ENCODE assay signal across 9 mouse cellular contexts in the genomic region with DNA sequence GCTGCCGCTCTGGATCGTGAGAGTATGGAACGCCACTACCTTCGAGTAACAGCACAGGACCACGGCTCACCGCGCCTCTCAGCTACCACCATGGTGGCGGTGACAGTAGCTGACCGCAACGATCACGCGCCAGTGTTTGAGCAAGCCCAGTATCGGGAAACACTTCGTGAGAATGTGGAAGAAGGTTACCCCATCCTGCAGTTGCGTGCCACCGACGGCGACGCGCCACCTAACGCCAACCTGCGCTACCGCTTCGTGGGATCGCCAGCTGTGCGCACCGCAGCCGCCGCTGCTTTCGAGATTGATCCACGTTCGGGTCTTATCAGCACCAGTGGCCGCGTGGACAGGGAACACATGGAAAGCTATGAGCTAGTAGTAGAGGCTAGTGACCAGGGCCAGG. TPM values are rescaled to one million over a fixed set of nuclear protein-coding genes. Genes with fewer than 3 reads are reported as not detected.
A peak's percentile ranks its signal among the peaks of the same experiment; 100 is the strongest.
DNase-seq lines count a peak whose midpoint lies in the region; ATAC-seq and TF ChIP-seq lines count a peak whose summit lies in the region.
"Had no signal": no experiment of that assay in that cellular context is flagged by ENCODE, and none has a peak within 500 bp of the region (broad histone marks: within the 10 kb centered on the region; RNA-seq: fewer than 3 reads in every experiment).

No protein-coding gene starts in this region.

- no peaks in the 10 kb centered on the region for H3K36me3 ChIP-seq in kidney, postnatal 0 days (ENCODE audit: insufficient read depth, low read length)
- no peaks in the 10 kb centered on the region for H3K36me3 ChIP-seq in embryonic facial prominence, embryonic 14.5 days (ENCODE audit: control insufficient read depth, insufficient read depth, low read length)
- H3K36me3 ChIP-seq in limb, embryonic 12.5 days = no peaks in the 10 kb centered on the region
- H3K36me3 ChIP-seq in neural tube, embryonic 13.5 days = peaks cover 41% of the 10 kb centered on the region

- H3K4me2 ChIP-seq in kidney, postnatal 0 days (ENCODE audit: low read length) = peak overlapping the region; percentile 70
- peak overlapping the region; percentile 83 for H3K4me2 ChIP-seq in embryonic facial prominence, embryonic 14.5 days (ENCODE audit: low read depth, low read length)
- H3K4me2 ChIP-seq in limb, embryonic 12.5 days = peak overlapping the region; percentile 64
- H3K4me2 ChIP-seq in neural tube, embryonic 13.5 days = peak overlapping the region; percentile 97

- no peak for TF ChIP-seq CTCF in kidney, postnatal 0 days (IDR thresholded peaks at IDR 0.05; ENCODE audit: low read depth)

- 14% methylated on average over 34 of the region's 34 CpGs for WGBS in kidney, postnatal 0 days
- WGBS in embryonic facial prominence, embryonic 14.5 days = 8% methylated on average over 33 of the region's 34 CpGs
- WGBS in limb, embryonic 12.5 days = 15% methylated on average over 34 of the region's 34 CpGs
- 13% methylated on average over 34 of the region's 34 CpGs for WGBS in neural tube, embryonic 13.5 days

- H3K4me3 ChIP-seq in kidney, postnatal 0 days (replicated peaks; ENCODE audit: low read depth, low read length) = peak overlapping the region; percentile 28
- peak overlapping the region; percentile 37 for H3K4me3 ChIP-seq in embryonic facial prominence, embryonic 14.5 days (ENCODE audit: low read depth, low read length)
- H3K4me3 ChIP-seq in limb, embryonic 12.5 days (replicated peaks) = peak overlapping the region; percentile 39
- peak overlapping the region; percentile 74 for H3K4me3 ChIP-seq in neural tube, embryonic 13.5 days

- H3K9me3 ChIP-seq in kidney, postnatal 0 days (replicated peaks; ENCODE audit: low read length) = no peaks in the 10 kb centered on the region
- no peaks in the 10 kb centered on the region for H3K9me3 ChIP-seq in embryonic facial prominence, embryonic 14.5 days (ENCODE audit: control insufficient read depth, low read length)
- no peaks in the 10 kb centered on the region for H3K9me3 ChIP-seq in limb, embryonic 12.5 days
- no peaks in the 10 kb centered on the region for H3K9me3 ChIP-seq in neural tube, embryonic 13.5 days

- H3K27me3 ChIP-seq in kidney, postnatal 0 days (ENCODE audit: insufficient read depth, low read length) = peaks cover 69% of the 10 kb centered on the region
- peaks cover 93% of the 10 kb centered on the region for H3K27me3 ChIP-seq in embryonic facial prominence, embryonic 14.5 days (replicated peaks; ENCODE audit: control insufficient read depth, insufficient read depth, low read length)
- H3K27me3 ChIP-seq in limb, embryonic 12.5 days = peaks cover 99% of the 10 kb centered on the region
- H3K27me3 ChIP-seq in neural tube, embryonic 13.5 days = peaks cover 69% of the 10 kb centered on the region

- no peak for ATAC-seq in kidney, postnatal 0 days (replicated peaks; ENCODE audit: low FRiP score, low read depth)
- no peak for ATAC-seq in embryonic facial prominence, embryonic 14.5 days (ENCODE audit: low read depth)
- peak; percentile 4; the same call in 1 of the 2 replicates for ATAC-seq in limb, embryonic 12.5 days (ENCODE audit: insufficient number of reproducible peaks, insufficient read depth, low FRiP score, low TSS enrichment, low read depth)
- ATAC-seq in neural tube, embryonic 13.5 days (ENCODE audit: low read depth) = no peak

- no peak for DNase-seq in kidney, postnatal 0 days (ENCODE audit: low spot score)
- DNase-seq in kidney, postnatal 36 days = no peak
- DNase-seq in embryonic facial prominence, embryonic 14.5 days (ENCODE audit: low spot score) = no peak
- no peak for DNase-seq in layer of hippocampus, postnatal 36 days
- DNase-seq in embryo, embryonic 10.5 days (ENCODE audit: low spot score) = no peak
- DNase-seq in kidney, adult 11 months = no peak

- no peak overlapping the region for H3K9ac ChIP-seq in kidney, postnatal 0 days (ENCODE audit: low read depth, low read length)
- no peak overlapping the region for H3K9ac ChIP-seq in embryonic facial prominence, embryonic 14.5 days (ENCODE audit: low read depth, low read length)
- no peak overlapping the region for H3K9ac ChIP-seq in limb, embryonic 12.5 days (replicated peaks)
- H3K9ac ChIP-seq in neural tube, embryonic 13.5 days = peak overlapping the region; percentile 91

- no peak overlapping the region for H3K27ac ChIP-seq in kidney, postnatal 0 days
- no peak overlapping the region for H3K27ac ChIP-seq in embryonic facial prominence, embryonic 14.5 days (replicated peaks; ENCODE audit: low read depth, low read length)
- no peak overlapping the region for H3K27ac ChIP-seq in limb, embryonic 12.5 days
- H3K27ac ChIP-seq in neural tube, embryonic 13.5 days (replicated peaks) = peak overlapping the region; percentile 87

- 0 out of 2 replicates have a peak, but pooled peaks cover 9% of the 10 kb centered on the region for H3K4me1 ChIP-seq in kidney, postnatal 0 days (replicated peaks; ENCODE audit: insufficient read depth, low read length)
- H3K4me1 ChIP-seq in embryonic facial prominence, embryonic 14.5 days (ENCODE audit: control insufficient read depth, insufficient read depth, low read length) = peaks cover 19% of the 10 kb centered on the region
- peaks cover 27% of the 10 kb centered on the region for H3K4me1 ChIP-seq in limb, embryonic 12.5 days (replicated peaks)
- peaks cover 79% of the 10 kb centered on the region for H3K4me1 ChIP-seq in neural tube, embryonic 13.5 days (replicated peaks)

RNA-seq across cellular contexts. Expression of gene Celsr3, which starts 1.3 kb away (rescaled TPM):
- 0.06 and 0.11 TPM in 2 replicates for polyA plus RNA-seq in kidney, postnatal 0 days (2015; fragmentation: Nextera tagmentation; extraction: Ambion mirVana)
- 0.66 and 0.70 TPM in 2 replicates for polyA plus RNA-seq in embryonic facial prominence, embryonic 14.5 days (2014; fragmentation: Nextera tagmentation; extraction: Ambion mirVana)
- polyA plus RNA-seq in limb, embryonic 12.5 days (2016; fragmentation: Nextera tagmentation; extraction: Ambion mirVana) = 0.14 and 0.30 TPM in 2 replicates
- 12.1 and 12.2 TPM in 2 replicates for polyA plus RNA-seq in neural tube, embryonic 13.5 days (2015; fragmentation: Nextera tagmentation; extraction: Ambion mirVana)
- total RNA-seq in layer of hippocampus, postnatal 36 days (2021) = 10 to 100 TPM; 60.6 to 73.4 TPM
- total RNA-seq: hematopoietic stem cell, adult 5-6 weeks had no signal

RNA-seq across cellular contexts. Expression of gene Nckipsd, which starts 19.3 kb away (rescaled TPM):
- 11.3 and 13.6 TPM in 2 replicates for polyA plus RNA-seq in kidney, postnatal 0 days (2015; fragmentation: Nextera tagmentation; extraction: Ambion mirVana)
- polyA plus RNA-seq in embryonic facial prominence, embryonic 14.5 days (2014; fragmentation: Nextera tagmentation; extraction: Ambion mirVana) = 12.2 and 16.8 TPM in 2 replicates
- polyA plus RNA-seq in limb, embryonic 12.5 days (2016; fragmentation: Nextera tagmentation; extraction: Ambion mirVana) = 19.3 and 21.6 TPM in 2 replicates
- polyA plus RNA-seq in neural tube, embryonic 13.5 days (2015; fragmentation: Nextera tagmentation; extraction: Ambion mirVana) = 20.7 and 23.9 TPM in 2 replicates
- 10 to 100 TPM; 70.3 TPM for total RNA-seq in layer of hippocampus, postnatal 36 days (2021)

RNA-seq across cellular contexts. Expression of gene Slc26a6, which starts 25.6 kb away (rescaled TPM):
- 10.7 and 12.8 TPM in 2 replicates for polyA plus RNA-seq in kidney, postnatal 0 days (2015; fragmentation: Nextera tagmentation; extraction: Ambion mirVana)
- polyA plus RNA-seq in embryonic facial prominence, embryonic 14.5 days (2014; fragmentation: Nextera tagmentation; extraction: Ambion mirVana) = 14.3 and 15.4 TPM in 2 replicates
- 16.3 and 20.1 TPM in 2 replicates for polyA plus RNA-seq in limb, embryonic 12.5 days (2016; fragmentation: Nextera tagmentation; extraction: Ambion mirVana)
- 12.7 and 13.5 TPM in 2 replicates for polyA plus RNA-seq in neural tube, embryonic 13.5 days (2015; fragmentation: Nextera tagmentation; extraction: Ambion mirVana)
- 10 to 100 TPM; 17.9 to 23.1 TPM for total RNA-seq in layer of hippocampus, postnatal 36 days (2021)

RNA-seq across cellular contexts. Expression of gene Ip6k2, which starts 43.9 kb away (rescaled TPM):
- 74.6 and 79.5 TPM in 2 replicates for polyA plus RNA-seq in kidney, postnatal 0 days (2015; fragmentation: Nextera tagmentation; extraction: Ambion mirVana)
- polyA plus RNA-seq in embryonic facial prominence, embryonic 14.5 days (2014; fragmentation: Nextera tagmentation; extraction: Ambion mirVana) = 74.7 and 103 TPM in 2 replicates
- 144 and 146 TPM in 2 replicates for polyA plus RNA-seq in limb, embryonic 12.5 days (2016; fragmentation: Nextera tagmentation; extraction: Ambion mirVana)
- polyA plus RNA-seq in neural tube, embryonic 13.5 days (2015; fragmentation: Nextera tagmentation; extraction: Ambion mirVana) = 183 and 204 TPM in 2 replicates
- 100 to 1,000 TPM; 233 to 259 TPM for total RNA-seq in layer of hippocampus, postnatal 36 days (2021)
